Mouse (Mus musculus) MEL (cell line): Measurements from ENCODE around the gene Notch2. TPM values are rescaled to one million over a fixed set of nuclear protein-coding genes. Genes with fewer than 3 reads are reported as not detected.

ENCODE experiments used
- DNase-seq: peaks from one replicate; pipeline ENCODE4 v3.0.0; 2011; ENCODE audit warnings: low read depth, low spot score
- H3K27ac ChIP-seq: 2 replicates; pipeline ENCODE4 v1.5.1; 2012; ENCODE audit warnings: low read depth, mild to moderate bottlenecking, control low read depth, low read length, moderate library complexity; ENCODE audit not compliant: control insufficient read depth
- H3K27me3 ChIP-seq, 2 experiments: fragments of 150-350 bp in 1 of 2; sonication (generic) in 1 of 2; 2 replicates each; pipeline ENCODE4 v1.6.1; 2012; ENCODE audit warnings: low read length in 2 of 2, mild to moderate bottlenecking in 2 of 2, improper control_type of control experiment in 1 of 2, moderate library complexity in 1 of 2; ENCODE audit not compliant: insufficient read depth in 2 of 2, control insufficient read depth in 1 of 2
- H3K36me3 ChIP-seq, 2 experiments: 2 replicates each; pipeline ENCODE4 v1.6.1; 2012 to 2014; ENCODE audit warnings: low read length in 2 of 2, improper control_type of control experiment in 1 of 2, inconsistent platforms in 1 of 2, mild to moderate bottlenecking in 1 of 2; ENCODE audit not compliant: insufficient read depth in 2 of 2, control insufficient read depth in 1 of 2
- H3K4me1 ChIP-seq, 2 experiments: fragments of 150-350 bp in 1 of 2; sonication (generic) in 1 of 2; 2 replicates each; pipeline ENCODE4 v1.6.1; 2012; ENCODE audit warnings: low read length in 2 of 2, improper control_type of control experiment in 1 of 2, mild to moderate bottlenecking in 1 of 2; ENCODE audit not compliant: insufficient read depth in 2 of 2, control insufficient read depth in 1 of 2
- H3K4me3 ChIP-seq, 2 experiments: fragments of 150-350 bp in 1 of 2; sonication (generic) in 1 of 2; 2 replicates each; pipeline ENCODE4 v1.5.1; 2012; ENCODE audit warnings: low read depth in 2 of 2, low read length in 2 of 2, mild to moderate bottlenecking in 2 of 2, moderate library complexity in 2 of 2, control low read depth in 1 of 2, improper control_type of control experiment in 1 of 2; ENCODE audit not compliant: control insufficient read depth in 1 of 2, insufficient read depth in 1 of 2
- H3K79me2 ChIP-seq: 2 replicates; pipeline ENCODE4 v1.6.1; 2012; ENCODE audit warnings: mild to moderate bottlenecking, low read length, moderate library complexity; ENCODE audit not compliant: control insufficient read depth, poor library complexity, insufficient read depth
- H3K9ac ChIP-seq: 2 replicates; pipeline ENCODE4 v1.6.1; 2012; ENCODE audit warnings: low read depth, mild to moderate bottlenecking, control low read depth, low read length, moderate library complexity; ENCODE audit not compliant: control insufficient read depth, poor library complexity, severe bottlenecking
- H3K9me3 ChIP-seq: fragments of 150-350 bp; sonication (generic); replicated peaks from 2 replicates; pipeline ENCODE4 v1.6.1; 2012; ENCODE audit warnings: mild to moderate bottlenecking, low read length, improper control_type of control experiment, moderate library complexity; ENCODE audit not compliant: insufficient read depth
- BHLHE40 ChIP-seq: IDR thresholded peaks from 2 replicates; pipeline ENCODE4 v1.6.1; 2012; ENCODE audit warnings: low read depth, mild to moderate bottlenecking, inconsistent platforms, low read length, improper control_type of control experiment, borderline replicate concordance
- CHD1 ChIP-seq: IDR thresholded peaks from 2 replicates; pipeline ENCODE4 v1.6.1; 2012; ENCODE audit warnings: low read depth, mild to moderate bottlenecking, inconsistent platforms, low read length, improper control_type of control experiment
- CHD2 ChIP-seq: IDR thresholded peaks from 2 replicates; pipeline ENCODE4 v1.6.1; 2011; ENCODE audit warnings: low read length, improper control_type of control experiment
- CTCF ChIP-seq, 3 experiments: IDR thresholded peaks in 2 of 3; conservative IDR thresholded peaks in 1 of 3; 2 replicates each; pipeline ENCODE4 v1.5.1; 2011 to 2012; ENCODE audit warnings: low read length in 3 of 3, low read depth in 2 of 3, mild to moderate bottlenecking in 2 of 3, improper control_type of control experiment in 1 of 3, inconsistent platforms in 1 of 3, mixed read lengths in 1 of 3, moderate library complexity in 1 of 3; ENCODE audit not compliant: control insufficient read depth in 1 of 3, insufficient read depth in 1 of 3, poor library complexity in 1 of 3, severe bottlenecking in 1 of 3
- ELF1 ChIP-seq: IDR thresholded peaks from 2 replicates; pipeline ENCODE4 v1.6.1; 2014; ENCODE audit warnings: low read depth, mild to moderate bottlenecking, inconsistent platforms, low read length, improper control_type of control experiment, moderate library complexity
- ETS1 ChIP-seq: IDR thresholded peaks from 2 replicates; pipeline ENCODE4 v1.6.1; 2012; ENCODE audit warnings: low read depth, mild to moderate bottlenecking, inconsistent platforms, low read length, improper control_type of control experiment, moderate library complexity
- GABPA ChIP-seq: IDR thresholded peaks from 2 replicates; pipeline ENCODE4 v1.6.1; 2012; ENCODE audit warnings: low read depth, mild to moderate bottlenecking, inconsistent platforms, low read length, improper control_type of control experiment, moderate library complexity
- MAFK ChIP-seq: IDR thresholded peaks from 2 replicates; pipeline ENCODE4 v1.6.1; 2011; ENCODE audit warnings: low read depth, mild to moderate bottlenecking, low read length, improper control_type of control experiment, borderline replicate concordance
- MAZ ChIP-seq: IDR thresholded peaks from 2 replicates; pipeline ENCODE4 v1.6.1; 2012; ENCODE audit warnings: low read depth, mild to moderate bottlenecking, inconsistent platforms, low read length, improper control_type of control experiment
- MEF2A ChIP-seq: IDR thresholded peaks from 2 replicates; pipeline ENCODE4 v1.6.1; 2014; ENCODE audit warnings: low read depth, mild to moderate bottlenecking, inconsistent platforms, low read length, improper control_type of control experiment; ENCODE audit not compliant: poor library complexity, insufficient replicate concordance, severe bottlenecking; ENCODE audit errors: extremely low read depth
- MYC ChIP-seq: IDR thresholded peaks from 2 replicates; pipeline ENCODE4 v1.6.1; 2011; ENCODE audit warnings: low read depth, mild to moderate bottlenecking, low read length, improper control_type of control experiment, moderate library complexity
- POLR2AphosphoS2 ChIP-seq: IDR thresholded peaks from 2 replicates; pipeline ENCODE4 v1.6.1; 2011; ENCODE audit warnings: low read length, improper control_type of control experiment
- POLR2AphosphoS5 ChIP-seq: IDR thresholded peaks from 2 replicates; pipeline ENCODE4 v1.6.1; 2012; ENCODE audit warnings: low read depth, borderline replicate concordance, mild to moderate bottlenecking, inconsistent platforms, low read length, moderate library complexity, mixed read lengths
- RCOR1 ChIP-seq: IDR thresholded peaks from 2 replicates; pipeline ENCODE4 v1.6.1; 2012; ENCODE audit warnings: low read depth, mild to moderate bottlenecking, inconsistent platforms, low read length, improper control_type of control experiment
- SMC3 ChIP-seq: IDR thresholded peaks from 2 replicates; pipeline ENCODE4 v1.6.1; 2011; ENCODE audit warnings: low read depth, low read length, improper control_type of control experiment
- TAL1 ChIP-seq: IDR thresholded peaks from 2 replicates; pipeline ENCODE4 v1.6.1; 2012; ENCODE audit warnings: mild to moderate bottlenecking, inconsistent platforms, low read length, moderate library complexity, mixed read lengths
- TCF12 ChIP-seq: IDR thresholded peaks from 2 replicates; pipeline ENCODE4 v1.6.1; 2014; ENCODE audit warnings: low read depth, mild to moderate bottlenecking, inconsistent platforms, low read length, improper control_type of control experiment, moderate library complexity
- ZC3H11A ChIP-seq: IDR thresholded peaks from 2 replicates; pipeline ENCODE4 v1.6.1; 2012; ENCODE audit warnings: low read depth, mild to moderate bottlenecking, inconsistent platforms, low read length, improper control_type of control experiment
- ZMIZ1 ChIP-seq: IDR thresholded peaks from 2 replicates; pipeline ENCODE4 v1.6.1; 2012; ENCODE audit warnings: low read depth, mild to moderate bottlenecking, inconsistent platforms, low read length, improper control_type of control experiment, moderate library complexity
- ZNF384 ChIP-seq: IDR thresholded peaks from 2 replicates; pipeline ENCODE4 v1.6.1; 2012; ENCODE audit warnings: low read depth, mild to moderate bottlenecking, inconsistent platforms, low read length, improper control_type of control experiment
- polyA plus RNA-seq, 2 experiments: library from polyadenylated mRNA; stranded (reverse) in 1 of 2; unstranded in 1 of 2; fragments of >175 nt in 1 of 2; fragments of >200 nt in 1 of 2; gene quantifications; 2 replicates each; pipeline versions ENCODE4 v1.2.1 to v1.2.4; 2012; ENCODE audit warnings: low replicate concordance in 2 of 2, low read depth in 1 of 2; ENCODE audit not compliant: insufficient read length in 2 of 2, insufficient read depth in 1 of 2, missing spikeins in 1 of 2
- total RNA-seq: library from RNA; depleted of rRNA; stranded (reverse); fragments of 300-350 nt; gene quantifications from 2 replicates; pipeline ENCODE4 v1.2.3, GENCODE M21; 2012

Gene Notch2
- total and polyA plus RNA-seq, 3 experiments = 16.2 to 36.6 (median 16.6) TPM

- no peak for TF ChIP-seq POLR2AphosphoS2
- TF ChIP-seq RCOR1 = no peak
- no peak for TF ChIP-seq CHD1
- TF ChIP-seq SMC3 = no peak
- no peak for TF ChIP-seq MAFK
- TF ChIP-seq TAL1 = no peak
- TF ChIP-seq BHLHE40 = no peak
- no peak for TF ChIP-seq CHD2
- no peak for TF ChIP-seq ZNF384
- no peak for TF ChIP-seq ZMIZ1
- no peak for TF ChIP-seq TCF12
- TF ChIP-seq ETS1 = no peak
- no peak for TF ChIP-seq POLR2AphosphoS5
- no peak for TF ChIP-seq CTCF (IDR thresholded peaks at IDR 0.05 in 2 of 3, conservative IDR thresholded peaks at IDR 0.05 in 1 of 3; ENCODE audit: control insufficient read depth in 1 of 3, insufficient read depth in 1 of 3, low read depth in 2 of 3, low read length in 3 of 3, poor library complexity in 1 of 3, severe bottlenecking in 1 of 3)
- TF ChIP-seq MYC = no peak
- no peak for TF ChIP-seq MEF2A
- no peak for TF ChIP-seq ELF1
- TF ChIP-seq MAZ = no peak
- TF ChIP-seq GABPA = no peak
- no peak for TF ChIP-seq ZC3H11A
- H3K4me3 ChIP-seq = no peak overlapping the region
Observed at GRCm38 (mm10) chr3:98055808-98056728, 42.7 kb downstream of the Notch2 start.

More at GRCm38 (mm10) chr3:98055808-98056728, 42.7 kb downstream of the Notch2 start:
- no peaks in the 10 kb centered on the region for H3K79me2 ChIP-seq
- peaks cover 33 to 34% of the 10 kb centered on the region in 2 experiments for H3K4me1 ChIP-seq
- H3K27ac ChIP-seq = no peak overlapping the region
- H3K9ac ChIP-seq = no peak overlapping the region
- H3K9me3 ChIP-seq = no peaks in the 10 kb centered on the region
- H3K27me3 ChIP-seq = no peaks in the 10 kb centered on the region
- no peak for DNase-seq
- H3K36me3 ChIP-seq = peaks cover 0 to 39% of the 10 kb centered on the region in 2 experiments; a peak in 2 of 4 replicates
